Mouse (Mus musculus) adrenal gland, postnatal 14 days (tissue): ENCODE data around the gene Ube2a. TPM values are rescaled to one million over a fixed set of nuclear protein-coding genes. Genes with fewer than 3 reads are reported as not detected.
A peak's percentile ranks its signal among the peaks of the same experiment; 100 is the strongest.

ENCODE experiments used
- DNase-seq: peaks from one replicate; pipeline ENCODE4 v3.0.0; 2021; ENCODE audit warnings: mixed read lengths
- total RNA-seq: library from RNA; stranded (reverse); gene quantifications from 2 replicates; pipeline ENCODE4 v1.2.3, GENCODE M21; 2021

The Ube2a gene
- total RNA-seq, 1 experiment from 2014 or later = 64.4 TPM

- DNase-seq = no peak
Observed at GRCm38 (mm10) chrX:36901655-36902054, 28.0 kb downstream of the Ube2a start.

- peak; percentile 52 for DNase-seq
Observed at GRCm38 (mm10) chrX:36902321-36903114, 28.8 kb downstream of the Ube2a start, which contains the start of gene Nkrf. Nkrf (minus strand) TSS chrX:36902899.

- peak; percentile 93 for DNase-seq
Observed at GRCm38 (mm10) chrX:36903115-36903768, 29.5 kb downstream of the Ube2a start.

GRCm38 (mm10) chrX:36906539-36906938, 32.8 kb downstream of the Ube2a start:
- DNase-seq = peak; percentile 6

- peak; percentile 65 for DNase-seq
Observed at GRCm38 (mm10) chrX:36911343-36911742, 37.6 kb downstream of the Ube2a start.

- DNase-seq = no peak
Observed at GRCm38 (mm10) chrX:36917749-36918148, 44.0 kb downstream of the Ube2a start.

- DNase-seq = no peak
Observed at GRCm38 (mm10) chrX:36921346-36921745, 47.6 kb downstream of the Ube2a start.

GRCm38 (mm10) chrX:36928791-36929190, 55.1 kb downstream of the Ube2a start:
- no peak for DNase-seq

GRCm38 (mm10) chrX:36929694-36930093, 56.0 kb downstream of the Ube2a start:
- DNase-seq = no peak

GRCm38 (mm10) chrX:36930574-36930973, 56.9 kb downstream of the Ube2a start:
- peak; percentile 6 for DNase-seq

Other genes starting within 250 kb of the Ube2a start
- 4.7 and 5.6 TPM in 2 replicates for gene Akap17b, start 228.5 kb upstream of the Ube2a start, total RNA-seq
- 1.6 and 2.1 TPM in 2 replicates for gene Slc25a43, start 130.2 kb upstream of the Ube2a start, total RNA-seq
- 588 and 637 TPM in 2 replicates for gene Slc25a5, start 78.2 kb upstream of the Ube2a start, total RNA-seq
- 47.0 and 51.0 TPM in 2 replicates for gene C330007P06Rik, start 211 bp downstream of the Ube2a start, total RNA-seq
- 10.2 and 10.7 TPM in 2 replicates for gene Nkrf, start 29.0 kb downstream of the Ube2a start, total RNA-seq
- 17.6 and 22.6 TPM in 2 replicates for gene Sept6, start 117.9 kb downstream of the Ube2a start, total RNA-seq
- 0.37 and 0.71 TPM in 2 replicates for gene Sowahd, start 174.9 kb downstream of the Ube2a start, total RNA-seq
- gene Rpl39, start 211.5 kb downstream of the Ube2a start, total RNA-seq = 548 and 634 TPM in 2 replicates
- 16.2 and 21.1 TPM in 2 replicates for gene Upf3b, start 236.4 kb downstream of the Ube2a start, total RNA-seq